Mouse (Mus musculus) left cerebral cortex, adult 11 months (tissue): ENCODE results near the gene 2210016F16Rik.
"Not testable (repeated sequence)": the region's sequence is repeated elsewhere in the genome, so short reads cannot be mapped to it uniquely, and the experiment has no call there.

ENCODE experiments used
- DNase-seq: peaks from one replicate; pipeline ENCODE4 v3.0.0; 2022; ENCODE audit warnings: low spot score

2210016F16Rik gene

DNA sequence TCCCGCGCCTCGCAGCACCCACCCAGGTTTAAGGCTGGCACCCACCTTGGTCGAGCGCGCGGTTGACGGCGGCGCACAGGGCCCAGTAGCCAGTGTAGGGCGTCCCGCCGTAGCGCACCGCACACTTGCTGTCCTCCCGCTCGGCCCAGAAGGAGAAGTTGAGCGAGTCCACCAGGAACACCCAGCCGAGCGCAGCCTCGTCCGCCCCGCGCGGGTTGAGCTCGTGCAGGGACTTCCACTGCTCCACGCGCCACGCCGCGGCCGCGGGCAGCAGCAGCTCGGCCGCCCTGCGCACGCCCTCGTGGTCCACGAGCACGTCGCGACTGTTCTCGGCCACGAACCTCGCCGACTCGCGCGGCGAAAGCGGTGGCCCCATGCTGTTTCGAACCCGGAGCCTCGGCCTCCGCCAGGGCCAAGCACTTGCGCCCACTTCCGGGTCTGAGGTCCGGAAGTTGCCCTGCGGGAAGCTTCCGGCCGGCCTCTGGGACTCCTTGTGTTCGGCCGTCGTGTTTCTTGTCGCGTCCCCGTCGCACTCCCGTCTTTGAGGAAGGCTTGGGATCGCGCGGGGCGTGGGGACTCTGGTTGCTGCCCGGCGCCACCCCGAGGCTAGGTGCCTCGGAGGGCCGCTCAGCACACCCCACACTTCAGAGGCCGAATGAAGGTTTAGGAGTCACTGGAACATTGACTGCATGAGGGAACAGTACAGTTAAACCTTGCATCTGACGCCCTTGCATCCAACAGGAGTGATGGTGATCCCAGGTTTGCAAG is at the start of gene 2210016F16Rik:
2210016F16Rik (minus strand) TSS at position 447 of the 768 bp plus-strand sequence.
- DNase-seq: no peak

DNA sequence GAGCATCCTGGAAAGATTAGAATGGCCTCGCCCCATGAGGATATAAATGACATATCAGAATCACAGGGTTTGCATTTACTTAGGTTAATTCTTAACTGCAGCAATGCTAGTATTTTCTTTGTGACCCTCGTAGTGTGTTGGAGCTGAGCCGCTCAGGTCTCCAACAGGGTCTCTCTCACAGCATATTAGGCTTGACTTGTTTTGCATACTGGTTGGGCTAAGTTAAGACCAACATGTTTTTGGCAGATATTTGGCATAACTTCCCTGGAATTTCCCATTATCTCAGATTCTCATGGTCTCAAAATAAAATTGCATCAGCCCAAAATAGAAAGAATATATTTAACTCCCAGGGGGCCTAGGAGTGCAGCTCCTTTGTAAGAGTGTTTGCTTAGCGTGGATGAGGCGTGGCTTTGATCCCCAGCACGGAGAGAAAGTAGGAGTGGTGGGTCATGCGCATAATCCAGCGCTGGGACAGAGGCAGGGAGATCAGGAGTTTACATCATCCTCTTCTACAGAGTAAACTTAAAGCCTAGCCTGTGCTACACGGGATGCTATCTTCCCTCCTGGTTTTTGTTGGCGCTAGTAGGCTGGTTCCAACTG is 38.1 kb upstream of the 2210016F16Rik start:
- DNase-seq: no peak

DNA sequence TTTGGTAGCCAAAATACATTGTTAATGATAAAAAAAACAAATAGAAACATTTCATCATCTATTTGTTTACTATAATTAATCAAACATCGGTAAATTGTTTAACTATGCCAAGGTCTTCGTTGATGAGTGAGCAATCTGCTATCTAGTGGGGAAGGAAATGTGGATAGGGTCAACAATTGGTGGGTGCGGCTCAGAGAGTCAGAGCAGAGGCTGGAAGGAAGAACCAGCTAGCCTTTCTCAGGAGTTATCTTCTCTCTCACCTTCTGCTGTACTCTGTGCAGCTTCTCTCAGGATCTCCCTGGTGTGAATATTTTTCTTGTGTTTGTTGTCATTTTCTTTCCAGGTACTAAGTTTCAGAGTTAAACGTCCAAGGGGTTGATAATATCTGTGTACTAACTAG is 37.2 kb upstream of the 2210016F16Rik start:
- no peak for DNase-seq

DNA sequence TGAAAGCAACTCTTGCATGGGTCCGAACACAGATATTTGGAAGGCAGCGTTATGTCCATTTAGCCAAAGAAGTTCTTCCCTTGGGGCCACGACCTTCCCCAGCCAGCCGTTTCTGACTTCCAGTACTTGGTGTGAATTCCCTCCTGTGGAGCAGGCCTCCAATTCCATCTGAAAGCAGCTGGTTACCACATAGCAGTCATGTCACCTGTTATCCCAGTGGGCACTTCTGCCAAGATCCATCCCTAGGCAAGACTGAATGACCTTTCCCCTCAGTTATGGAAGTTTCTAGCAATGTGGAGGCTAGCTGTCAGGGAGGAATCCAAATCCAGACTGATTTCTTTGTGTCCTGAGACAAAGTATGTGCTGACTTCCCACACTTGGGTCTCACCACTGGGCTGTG is 36.0 kb upstream of the 2210016F16Rik start:
- no peak for DNase-seq

DNA sequence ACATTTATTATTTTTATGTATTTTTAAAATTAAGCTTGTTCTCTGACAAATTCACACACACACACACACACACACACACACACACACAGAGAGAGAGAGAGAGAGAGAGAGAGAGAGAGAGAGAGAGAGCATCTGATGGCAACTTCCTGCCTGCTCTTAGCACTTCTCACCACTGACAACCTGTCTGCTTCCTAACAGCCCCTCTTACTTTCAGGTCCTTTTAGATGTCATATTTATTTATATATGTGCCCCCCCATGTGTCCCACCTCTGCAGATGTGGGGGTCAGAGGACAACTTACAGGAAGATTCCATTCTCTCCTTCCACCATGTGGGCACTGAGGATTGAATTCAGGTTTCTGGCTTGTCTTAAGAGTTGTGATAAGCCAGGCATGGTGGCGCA is 34.2 kb upstream of the 2210016F16Rik start:
- DNase-seq: no peak

DNA sequence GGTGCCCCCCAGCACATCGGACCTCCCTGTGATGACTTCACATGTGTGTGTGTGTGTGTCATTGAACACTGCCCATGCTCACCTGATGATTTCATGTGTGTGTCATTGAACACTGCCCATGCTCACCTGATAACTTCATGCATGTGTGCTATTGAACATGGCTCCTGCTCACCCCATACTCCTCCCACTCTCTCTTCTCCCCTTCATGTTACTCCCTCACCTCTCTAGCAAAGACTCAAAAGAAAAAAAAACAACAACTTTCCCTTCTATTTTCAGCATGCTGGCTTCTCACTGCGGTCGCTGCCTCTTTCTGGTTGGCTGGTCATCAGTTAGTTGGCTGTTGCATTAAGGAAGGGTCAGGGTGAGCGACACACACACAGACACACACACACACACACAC is 33.6 kb upstream of the 2210016F16Rik start:
- DNase-seq: no peak

DNA sequence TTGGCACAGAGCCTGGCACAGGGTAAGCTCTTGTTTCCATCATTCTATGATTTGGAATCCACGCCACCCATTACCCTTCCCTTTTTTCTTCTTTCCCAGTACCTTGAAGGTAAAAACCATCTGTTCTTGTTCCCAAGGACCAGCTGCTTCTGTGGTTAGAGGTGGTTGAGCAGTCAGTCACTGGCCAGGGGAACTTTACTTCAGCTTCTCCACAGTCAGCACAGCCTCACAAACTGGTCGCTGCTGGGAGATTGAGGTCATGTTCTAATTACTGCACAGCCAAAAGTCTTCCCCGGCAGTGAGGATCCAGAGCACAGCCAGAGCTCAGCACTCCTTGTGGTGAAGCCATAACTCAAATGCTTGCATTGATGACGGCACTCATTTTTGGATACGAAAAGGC is 30.8 kb upstream of the 2210016F16Rik start:
- DNase-seq: no peak

DNA sequence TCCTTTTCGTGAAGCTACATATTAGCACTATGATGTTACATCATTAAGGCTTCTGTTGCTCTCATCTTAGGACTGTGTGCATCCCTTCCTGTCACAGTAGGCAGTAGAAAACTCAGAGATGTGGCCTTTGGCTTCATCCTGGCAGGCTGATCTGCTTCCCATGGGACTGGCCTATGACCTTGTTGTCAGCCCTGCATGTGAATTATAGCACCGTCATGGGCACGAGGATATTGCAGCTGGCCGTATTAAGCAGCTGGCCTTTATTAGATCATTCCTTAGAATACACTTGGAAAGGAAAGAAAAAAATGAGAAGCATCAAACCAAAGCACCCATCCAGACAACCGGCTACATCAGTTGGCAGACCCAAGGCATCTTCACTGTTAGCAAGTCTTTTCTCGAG is 30.3 kb upstream of the 2210016F16Rik start:
- no peak for DNase-seq

DNA sequence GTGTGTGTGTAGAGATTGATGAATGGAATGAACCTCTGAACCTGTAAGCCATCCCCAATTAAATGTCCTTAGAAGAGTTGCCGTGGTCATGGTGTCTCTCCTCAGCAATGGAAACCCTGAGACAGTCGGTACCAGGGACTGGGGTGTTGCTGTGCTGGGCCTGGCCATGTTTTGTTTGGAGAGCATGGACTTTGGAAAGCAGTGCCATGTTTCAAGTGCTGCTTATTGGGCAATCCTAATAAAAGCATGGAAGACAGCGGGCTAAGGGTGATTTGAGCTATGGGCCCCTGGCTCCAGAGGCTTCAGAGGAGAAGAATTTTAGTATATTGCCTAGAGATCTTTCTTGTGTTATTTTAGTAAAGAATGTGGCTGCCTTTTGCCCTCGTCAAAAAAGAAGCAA is 26.0 kb upstream of the 2210016F16Rik start:
- DNase-seq: no peak

DNA sequence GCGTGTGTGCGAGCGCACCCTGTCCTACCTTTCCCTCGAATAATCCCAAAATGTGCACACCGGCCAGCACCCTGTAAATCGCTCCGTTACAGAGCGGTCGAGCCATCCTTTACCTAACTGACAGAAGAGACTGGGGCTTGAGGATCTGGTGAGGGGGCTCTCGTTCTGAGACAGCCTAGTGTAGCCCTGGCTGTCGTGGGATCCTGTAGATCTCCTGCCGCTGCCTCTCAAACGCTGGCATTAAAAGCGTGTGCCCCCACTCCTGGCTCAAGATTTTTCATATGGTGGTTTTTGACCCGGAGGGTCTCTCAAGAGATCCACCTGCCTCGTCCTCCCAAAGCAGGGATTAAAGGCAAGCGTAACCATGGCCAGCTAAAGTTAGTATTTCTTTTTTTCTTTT is 18.2 kb upstream of the 2210016F16Rik start, which contains the start of gene Hnrnpk:
Hnrnpk (minus strand) TSS at position 101 of the 400 bp plus-strand sequence.
- not testable (repeated sequence) for DNase-seq

DNA sequence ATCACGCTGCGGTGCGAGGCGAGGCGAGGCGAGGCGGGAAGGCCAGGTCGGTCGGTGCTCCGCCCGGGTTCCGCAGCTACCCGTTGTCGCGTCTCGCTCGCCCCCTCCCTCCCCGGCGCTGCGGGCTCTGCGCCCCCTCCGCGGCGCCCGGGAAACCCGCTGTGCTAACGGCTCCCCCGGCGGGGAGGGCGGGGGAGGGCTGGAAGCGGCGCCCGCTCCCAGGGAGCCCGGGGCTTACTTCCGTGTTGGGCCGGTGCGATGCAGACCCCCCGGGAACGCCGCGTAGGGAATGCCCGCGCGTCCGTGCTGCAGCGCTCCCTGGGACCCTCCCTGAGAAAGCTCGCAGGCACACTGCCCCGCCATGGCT is 17.7 kb upstream of the 2210016F16Rik start:
- DNase-seq: no peak

DNA sequence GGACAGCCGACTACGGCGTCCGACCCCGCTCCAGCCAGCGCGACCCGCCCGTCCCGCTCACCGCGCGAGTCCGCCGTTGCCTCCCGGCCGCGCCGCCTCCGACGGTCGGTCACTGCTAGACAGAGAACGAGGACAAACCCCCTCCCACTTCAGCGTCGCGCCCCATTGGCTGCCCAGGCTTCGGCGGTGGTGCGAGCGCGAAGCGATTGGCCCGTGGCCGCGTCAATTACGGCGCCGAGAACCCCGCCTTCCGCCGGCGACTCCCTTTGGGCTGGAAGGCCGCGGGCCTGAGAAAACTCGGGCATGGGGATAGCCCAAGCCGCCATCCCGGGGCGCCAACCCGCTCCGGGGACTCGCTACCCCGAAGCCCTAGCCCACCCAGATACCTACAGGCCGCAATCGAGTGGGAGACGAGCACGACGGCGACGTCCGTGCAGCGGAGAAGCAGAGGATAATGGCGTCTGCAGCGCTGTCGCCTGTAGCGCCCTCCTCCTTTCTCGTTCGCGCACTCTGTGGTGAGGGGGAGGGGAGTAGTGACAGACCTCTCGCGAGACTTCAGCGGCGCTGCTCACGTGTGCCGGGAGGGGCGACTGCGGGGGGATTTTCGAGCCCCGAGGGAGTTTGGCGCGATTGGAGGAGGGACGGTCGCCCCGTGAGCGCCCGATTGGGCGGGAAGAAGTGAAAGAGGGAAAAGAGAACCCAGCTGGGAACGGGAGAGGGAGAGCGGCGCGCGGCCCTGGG is 17.1 kb upstream of the 2210016F16Rik start, which contains the start of gene Rmi1:
Rmi1 (plus strand) TSS at position 246 of the 741 bp plus-strand sequence.
- peak; percentile 93 for DNase-seq

DNA sequence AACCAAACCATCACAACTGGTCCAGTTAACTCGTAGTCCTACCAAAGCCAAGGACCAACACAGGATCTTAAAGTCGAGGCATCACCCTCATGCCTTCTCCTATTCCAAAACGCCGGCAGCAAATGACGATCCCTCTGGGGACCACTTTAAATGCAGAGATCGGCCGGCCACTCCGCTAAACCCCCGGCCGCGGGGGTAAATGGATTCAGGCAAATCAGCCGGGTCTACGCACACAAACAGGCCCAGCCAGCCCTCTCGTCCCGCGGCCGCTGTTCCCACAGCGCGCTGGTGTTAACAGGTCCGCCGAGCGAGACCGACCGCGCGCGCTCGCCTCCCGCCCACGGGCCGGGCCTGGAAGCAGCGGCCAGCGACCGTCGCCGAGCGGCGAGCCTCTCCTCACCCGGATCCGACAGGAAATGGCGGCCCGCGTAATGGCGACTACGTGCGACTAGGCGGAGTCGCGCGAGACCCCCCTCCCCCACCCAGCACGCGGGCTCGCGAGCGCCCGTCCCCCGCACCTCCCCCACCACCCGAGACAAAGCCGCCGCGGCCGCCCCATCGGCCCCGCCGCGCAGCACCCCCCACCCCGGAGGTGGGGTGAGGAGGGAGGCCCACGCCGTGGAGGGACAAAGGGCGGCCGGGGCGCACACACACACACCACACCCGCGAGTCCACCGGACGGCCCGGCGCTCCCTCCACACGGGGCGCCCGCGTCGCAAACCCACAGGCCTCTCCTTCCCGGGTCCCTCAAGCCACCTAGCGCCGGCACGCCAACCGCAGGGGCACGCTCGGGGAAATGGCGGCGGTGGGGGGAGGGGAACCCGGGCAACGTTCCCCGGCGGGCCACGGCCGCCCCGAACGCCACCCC is 16.3 kb upstream of the 2210016F16Rik start:
- DNase-seq: peak; percentile 51

DNA sequence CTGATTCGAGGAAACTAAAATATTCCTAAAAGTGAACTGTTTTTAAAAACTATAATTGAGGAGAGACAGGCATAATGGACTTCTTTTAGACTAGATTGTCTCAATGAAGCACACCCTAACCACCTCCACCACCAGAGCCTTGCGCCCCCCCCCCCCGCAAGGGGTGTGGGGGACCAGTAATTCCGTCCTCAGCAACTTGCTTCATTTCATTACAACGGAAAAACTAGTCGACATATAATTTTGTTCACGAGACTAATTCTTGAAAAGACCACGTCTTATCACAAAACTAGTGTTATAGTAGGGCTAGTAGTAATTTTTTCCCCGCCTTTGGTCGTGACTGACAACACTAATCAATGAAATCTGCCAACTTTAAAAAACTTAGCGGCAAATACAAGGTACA is 15.6 kb upstream of the 2210016F16Rik start:
- DNase-seq: no peak

DNA sequence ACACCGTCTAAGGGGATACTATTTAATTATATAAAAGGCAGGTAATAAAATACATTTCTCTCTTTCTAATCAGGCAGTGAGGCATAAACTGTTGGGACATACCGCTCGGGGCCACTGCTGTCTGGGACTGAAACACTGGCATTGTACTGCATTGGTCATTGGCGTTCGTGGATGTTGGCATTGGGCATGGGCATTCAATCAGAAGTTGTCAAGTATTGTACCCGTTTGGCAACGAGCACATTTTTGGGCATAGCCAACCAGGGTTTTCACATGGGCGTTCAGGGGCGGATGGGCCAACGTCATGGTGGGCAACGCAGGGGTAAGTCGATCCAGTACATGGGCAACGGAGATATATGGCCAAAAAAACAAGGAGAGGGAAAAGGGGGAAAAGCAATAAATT is 12.6 kb upstream of the 2210016F16Rik start:
- no peak for DNase-seq

DNA sequence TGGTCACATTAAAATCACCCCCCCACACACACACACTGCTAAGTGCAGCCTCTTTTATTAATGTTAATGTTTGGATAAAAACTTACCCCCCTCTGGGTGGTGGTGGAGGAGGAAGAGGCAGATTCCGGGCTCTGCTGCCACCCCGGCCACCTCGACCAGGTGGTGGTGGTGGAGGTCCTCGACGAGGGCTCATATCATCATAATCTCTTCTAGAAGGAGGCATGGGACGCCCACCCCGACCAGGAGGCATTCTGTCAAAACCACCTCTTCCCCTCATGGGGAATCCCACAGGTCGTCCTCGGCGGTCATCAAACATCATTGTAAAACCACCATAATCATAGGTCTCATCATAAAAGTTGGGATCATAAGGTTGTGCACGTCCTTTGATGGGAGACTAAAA is 9.4 kb upstream of the 2210016F16Rik start:
- not testable (repeated sequence) for DNase-seq

DNA sequence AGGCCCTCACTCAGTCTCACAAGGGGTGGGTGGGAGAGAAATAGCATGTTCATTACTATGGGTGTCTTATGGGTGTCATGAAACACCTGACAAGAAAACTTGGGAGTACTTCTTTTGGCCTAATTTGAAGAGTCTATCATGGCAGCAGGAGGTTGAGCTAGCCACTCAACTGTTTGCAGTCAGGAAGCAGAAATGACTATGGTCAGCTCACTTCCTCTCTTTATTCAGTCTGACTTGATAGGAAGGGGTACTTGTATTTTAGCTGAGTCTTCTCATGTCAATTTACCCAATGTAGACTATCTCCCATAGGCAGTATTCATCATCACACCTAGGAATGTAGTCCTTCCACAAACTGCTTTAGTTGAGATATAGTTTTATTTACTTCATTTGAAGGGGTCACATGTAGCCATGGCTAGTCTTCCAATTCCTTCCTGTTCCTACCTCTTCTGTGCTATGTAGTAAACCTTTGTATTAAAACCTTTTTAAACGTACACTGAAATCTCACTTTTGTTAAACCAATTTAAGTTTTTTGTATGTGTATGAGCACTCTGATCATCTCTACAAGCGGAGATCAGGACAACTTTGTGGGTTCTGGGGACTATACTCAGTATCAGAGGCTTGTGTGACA is 4.4 kb upstream of the 2210016F16Rik start:
- no peak for DNase-seq

DNA sequence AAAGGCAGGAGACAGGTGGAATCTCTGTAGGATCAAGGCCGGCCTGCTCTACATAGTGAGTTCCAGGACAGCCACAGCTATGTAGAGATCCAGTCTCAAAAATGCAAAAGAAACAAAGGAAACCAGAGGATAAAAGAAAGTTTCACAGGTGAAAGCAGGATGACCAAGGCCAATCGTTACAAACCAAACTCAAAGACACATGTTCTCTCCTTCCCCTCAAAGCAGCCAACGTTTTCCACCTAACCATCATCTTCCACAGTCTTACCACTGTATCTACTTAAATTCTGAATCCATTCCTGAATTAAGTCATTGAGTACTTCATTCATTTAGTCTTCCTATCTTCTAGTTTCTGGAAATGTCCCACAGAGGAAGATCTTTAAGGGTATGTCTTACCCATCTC is 3.4 kb upstream of the 2210016F16Rik start:
- no peak for DNase-seq

DNA sequence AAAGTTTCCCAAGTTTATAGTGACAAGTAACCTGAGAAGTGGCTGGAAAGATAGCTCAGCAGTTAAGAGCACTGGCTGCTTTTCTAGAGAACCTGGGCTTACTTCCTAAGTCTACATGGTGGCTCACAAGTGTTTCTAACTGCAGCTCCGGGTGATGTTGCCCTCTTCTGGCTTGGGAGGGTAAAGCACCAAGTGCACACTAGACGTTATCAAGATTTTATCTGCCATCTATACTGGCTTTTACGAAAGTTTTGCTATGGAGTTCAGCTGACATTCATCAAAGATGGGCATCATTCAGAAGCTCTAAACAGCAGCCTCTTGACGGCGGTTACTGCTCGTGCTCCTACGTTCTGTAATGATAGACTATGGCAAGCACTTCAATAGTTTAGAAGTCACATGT is 2.9 kb upstream of the 2210016F16Rik start:
- DNase-seq: peak; percentile 47

DNA sequence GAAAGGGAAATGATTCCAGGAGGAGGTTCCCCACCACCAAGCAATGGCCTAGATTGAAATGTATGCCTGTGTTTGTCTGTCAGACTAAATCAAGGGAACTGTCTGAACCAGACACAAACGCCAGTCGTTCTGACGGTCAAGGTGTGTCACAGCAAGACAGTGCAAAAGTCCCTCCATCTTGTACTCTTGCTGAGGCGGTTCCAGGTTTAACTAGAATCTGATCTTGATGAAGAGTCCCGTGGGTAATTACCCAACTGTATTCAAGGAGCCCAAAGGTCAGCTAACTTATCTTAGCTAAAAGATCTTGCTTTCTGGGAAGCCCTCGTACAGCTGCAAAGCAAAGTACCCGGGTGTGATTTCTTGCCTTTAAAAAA is 509 bp upstream of the 2210016F16Rik start:
- no peak for DNase-seq

DNA sequence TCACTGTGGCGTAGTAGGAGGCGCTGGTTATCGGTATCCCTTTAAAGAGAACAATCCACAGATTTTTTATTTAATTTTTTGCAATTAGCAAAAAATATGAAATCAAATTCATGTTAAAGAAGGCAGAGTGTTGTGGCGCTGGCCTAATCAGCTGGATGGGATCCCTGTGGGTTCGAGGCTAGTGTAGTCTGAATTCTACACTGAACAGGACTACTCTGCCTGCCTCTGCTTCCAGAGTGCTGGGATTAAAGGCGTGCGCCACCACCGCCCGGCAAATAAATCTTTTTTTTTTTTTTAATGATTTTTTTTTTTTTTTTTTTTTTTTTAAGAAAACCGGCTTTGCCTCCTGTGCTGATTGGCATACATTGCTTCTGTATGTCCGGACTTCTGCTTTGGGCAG is 654 bp downstream of the 2210016F16Rik start:
- no peak for DNase-seq

DNA sequence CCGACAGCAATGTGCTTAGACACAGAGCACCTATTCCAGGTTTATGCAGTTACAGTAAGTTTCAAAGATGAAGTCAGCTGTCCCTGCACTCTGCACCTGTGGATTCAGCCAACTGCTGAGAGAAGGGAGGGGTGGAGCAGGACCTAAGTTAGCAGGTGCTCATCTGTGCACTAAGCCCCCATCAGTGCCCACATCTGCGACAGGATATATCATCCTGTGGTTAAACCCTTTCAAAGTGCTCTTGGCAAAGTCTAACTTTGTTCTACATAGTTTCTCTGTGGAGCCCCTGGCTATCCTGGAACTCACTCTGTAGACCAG is 11.9 kb downstream of the 2210016F16Rik start:
- no peak for DNase-seq
